ENCODE assay signal across 7 mouse cellular contexts in genomic region chr17:6400097-6400489, GRCm38 (mm10). TPM values are rescaled to one million over a fixed set of nuclear protein-coding genes. Genes with fewer than 3 reads are reported as not detected.
DNase-seq lines count a peak whose midpoint lies in the region; ATAC-seq and TF ChIP-seq lines count a peak whose summit lies in the region.
"Not testable (repeated sequence)": the region's sequence is repeated elsewhere in the genome, so short reads cannot be mapped to it uniquely, and the experiment has no call there.

No protein-coding gene starts in this region.

- H3K36me3 ChIP-seq in embryonic facial prominence, embryonic 10.5 days (replicated peaks); forebrain, embryonic 11.5 days (ENCODE audit: control insufficient read depth, insufficient read depth, low read length); heart, embryonic 12.5 days; hindbrain, embryonic 15.5 days; kidney, postnatal 0 days (ENCODE audit: insufficient read depth, low read length); midbrain, embryonic 14.5 days (ENCODE audit: control insufficient read depth, insufficient read depth, low read length); neural tube, embryonic 13.5 days: not testable (repeated sequence)

- WGBS in embryonic facial prominence, embryonic 10.5 days = 73% methylated on average over 4 of the region's 4 CpGs
- WGBS in forebrain, embryonic 11.5 days = 68% methylated on average over 4 of the region's 4 CpGs
- 73% methylated on average over 4 of the region's 4 CpGs for WGBS in heart, embryonic 12.5 days
- 60% methylated on average over 4 of the region's 4 CpGs for WGBS in hindbrain, embryonic 15.5 days
- 74% methylated on average over 4 of the region's 4 CpGs for WGBS in kidney, postnatal 0 days
- WGBS in midbrain, embryonic 14.5 days = 61% methylated on average over 4 of the region's 4 CpGs
- WGBS in neural tube, embryonic 13.5 days = 65% methylated on average over 4 of the region's 4 CpGs

- H3K4me3 ChIP-seq in embryonic facial prominence, embryonic 10.5 days; forebrain, embryonic 11.5 days (ENCODE audit: low read depth, low read length); heart, embryonic 12.5 days; hindbrain, embryonic 15.5 days; kidney, postnatal 0 days (replicated peaks; ENCODE audit: low read depth, low read length); midbrain, embryonic 14.5 days (replicated peaks; ENCODE audit: low read depth, low read length); neural tube, embryonic 13.5 days: not testable (repeated sequence)

- peak overlapping the region; percentile 78 for H3K27ac ChIP-seq in embryonic facial prominence, embryonic 10.5 days (replicated peaks)
- peak overlapping the region; percentile 86 for H3K27ac ChIP-seq in forebrain, embryonic 11.5 days (ENCODE audit: low read depth, low read length)
- not testable (repeated sequence) for H3K27ac ChIP-seq in heart, embryonic 12.5 days (ENCODE audit: poor library complexity, severe bottlenecking); kidney, postnatal 0 days
- peak overlapping the region; percentile 78 for H3K27ac ChIP-seq in hindbrain, embryonic 15.5 days (replicated peaks)
- peak overlapping the region; percentile 84 for H3K27ac ChIP-seq in midbrain, embryonic 14.5 days (replicated peaks; ENCODE audit: low read depth, low read length)
- peak overlapping the region; percentile 90 for H3K27ac ChIP-seq in neural tube, embryonic 13.5 days (replicated peaks)

- TF ChIP-seq CTCF in kidney, postnatal 0 days (IDR thresholded peaks at IDR 0.05; ENCODE audit: low read depth) = not testable (repeated sequence)

- not testable (repeated sequence) for H3K27me3 ChIP-seq in embryonic facial prominence, embryonic 10.5 days (replicated peaks; ENCODE audit: low read depth, poor library complexity, severe bottlenecking); forebrain, embryonic 11.5 days (ENCODE audit: control insufficient read depth, insufficient read depth, low read length); heart, embryonic 12.5 days (replicated peaks); hindbrain, embryonic 15.5 days; kidney, postnatal 0 days (ENCODE audit: insufficient read depth, low read length); midbrain, embryonic 14.5 days (ENCODE audit: control insufficient read depth, insufficient read depth, low read length); neural tube, embryonic 13.5 days

- peak overlapping the region; percentile 32; the same call in 1 of the 2 replicates for H3K9ac ChIP-seq in forebrain, embryonic 11.5 days (ENCODE audit: low read length)
- H3K9ac ChIP-seq in heart, embryonic 12.5 days; hindbrain, embryonic 15.5 days; kidney, postnatal 0 days (ENCODE audit: low read depth, low read length); midbrain, embryonic 14.5 days (replicated peaks; ENCODE audit: low read length); neural tube, embryonic 13.5 days: not testable (repeated sequence)

- peaks cover 14% of the 10 kb centered on the region for H3K4me1 ChIP-seq in embryonic facial prominence, embryonic 10.5 days
- H3K4me1 ChIP-seq in forebrain, embryonic 11.5 days (replicated peaks; ENCODE audit: control insufficient read depth, insufficient read depth, low read length); kidney, postnatal 0 days (replicated peaks; ENCODE audit: insufficient read depth, low read length); midbrain, embryonic 14.5 days (ENCODE audit: control insufficient read depth, insufficient read depth, low read length): not testable (repeated sequence)
- peaks cover 11% of the 10 kb centered on the region for H3K4me1 ChIP-seq in heart, embryonic 12.5 days (replicated peaks)
- peaks cover 10% of the 10 kb centered on the region; the same call in 1 of the 2 replicates for H3K4me1 ChIP-seq in hindbrain, embryonic 15.5 days (replicated peaks)
- peaks cover 12% of the 10 kb centered on the region for H3K4me1 ChIP-seq in neural tube, embryonic 13.5 days (replicated peaks)

- not testable (repeated sequence) for H3K4me2 ChIP-seq in forebrain, embryonic 11.5 days (ENCODE audit: low read depth, low read length, severe bottlenecking); heart, embryonic 12.5 days; hindbrain, embryonic 15.5 days; kidney, postnatal 0 days (ENCODE audit: low read length); midbrain, embryonic 14.5 days (ENCODE audit: low read length); neural tube, embryonic 13.5 days

- H3K9me3 ChIP-seq in embryonic facial prominence, embryonic 10.5 days; forebrain, embryonic 11.5 days (ENCODE audit: control insufficient read depth, low read length); heart, embryonic 12.5 days (replicated peaks); hindbrain, embryonic 15.5 days; kidney, postnatal 0 days (replicated peaks; ENCODE audit: low read length); midbrain, embryonic 14.5 days (ENCODE audit: control insufficient read depth, low read length); neural tube, embryonic 13.5 days: not testable (repeated sequence)

- ATAC-seq in forebrain, embryonic 11.5 days (replicated peaks; ENCODE audit: low FRiP score) = peak; percentile 68
- 0 out of 2 replicates have a peak, but pooled peaks have one; percentile 41 for ATAC-seq in heart, embryonic 12.5 days (ENCODE audit: insufficient number of reproducible peaks, low FRiP score)
- not testable (repeated sequence) for ATAC-seq in hindbrain, embryonic 15.5 days (ENCODE audit: low FRiP score, low read depth)
- ATAC-seq in kidney, postnatal 0 days (replicated peaks; ENCODE audit: low FRiP score, low read depth) = 0 out of 2 replicates have a peak, but pooled peaks have one; percentile 26
- peak; percentile 66; the same call in 1 of the 2 replicates for ATAC-seq in midbrain, embryonic 14.5 days (ENCODE audit: low FRiP score, low TSS enrichment)
- ATAC-seq in neural tube, embryonic 13.5 days (ENCODE audit: low read depth) = peak; percentile 55

- not testable (repeated sequence) for DNase-seq in embryonic facial prominence, embryonic 10.5 days (ENCODE audit: low spot score); forebrain, embryonic 11.5 days (ENCODE audit: low spot score); midbrain, embryonic 14.5 days
- DNase-seq in kidney, postnatal 0 days (ENCODE audit: low spot score) = peak; percentile 0

RNA-seq across cellular contexts. Expression of gene Dynlt1b, which starts 29.8 kb away (rescaled TPM):
- 495 TPM in 2 replicates for polyA plus RNA-seq in embryonic facial prominence, embryonic 10.5 days (2016; fragmentation: Nextera tagmentation; extraction: Ambion mirVana)
- 530 and 544 TPM in 2 replicates for polyA plus RNA-seq in forebrain, embryonic 11.5 days (2014; fragmentation: Nextera tagmentation; extraction: Ambion mirVana)
- polyA plus RNA-seq in heart, embryonic 12.5 days (2016; fragmentation: Nextera tagmentation; extraction: Ambion mirVana) = 418 and 422 TPM in 2 replicates
- polyA plus RNA-seq in hindbrain, embryonic 15.5 days (2015; fragmentation: Nextera tagmentation; extraction: Ambion mirVana) = 1,039 and 1,079 TPM in 2 replicates
- 569 and 632 TPM in 2 replicates for polyA plus RNA-seq in kidney, postnatal 0 days (2015; fragmentation: Nextera tagmentation; extraction: Ambion mirVana)
- polyA plus RNA-seq in midbrain, embryonic 14.5 days (2014; fragmentation: Nextera tagmentation; extraction: Ambion mirVana) = 1,329 and 1,495 TPM in 2 replicates
- polyA plus RNA-seq in neural tube, embryonic 13.5 days (2015; fragmentation: Nextera tagmentation; extraction: Ambion mirVana) = 1,347 and 1,481 TPM in 2 replicates
